Mouse (Mus musculus): ENCODE results near the gene Rhoh.
A peak's percentile ranks its signal among the peaks of the same experiment; 100 is the strongest.

The Rhoh gene

GRCm38 (mm10) chr5:65929162-65929561 lies 68.1 kb downstream of the Rhoh start:
- DNase-seq (ENCODE audit: low read depth, low spot score), result no peak

GRCm38 (mm10) chr5:65930171-65930570 lies 69.2 kb downstream of the Rhoh start:
- no peak for DNase-seq (ENCODE audit: low read depth, low spot score)

GRCm38 (mm10) chr5:65933258-65933657 lies 72.2 kb downstream of the Rhoh start:
- no peak for DNase-seq (ENCODE audit: low read depth, low spot score)

- DNase-seq (ENCODE audit: low read depth, low spot score), result no peak
These were observed 72.8 kb downstream of the Rhoh start for GRCm38 (mm10) chr5:65933764-65934163.

- no peak for DNase-seq (ENCODE audit: low read depth, low spot score)
These were observed 73.8 kb downstream of the Rhoh start, which contains the start of gene Chrna9 for GRCm38 (mm10) chr5:65934783-65935182. TSS of gene Chrna9 (plus strand) at chr5:65934921.

GRCm38 (mm10) chr5:65937011-65937726 lies 76.2 kb downstream of the Rhoh start:
- no peak for DNase-seq (ENCODE audit: low read depth, low spot score)

- peak; percentile 52 for DNase-seq (ENCODE audit: low read depth, low spot score)
These were observed 77.1 kb downstream of the Rhoh start for GRCm38 (mm10) chr5:65937998-65938715.

GRCm38 (mm10) chr5:65941145-65941544 lies 80.1 kb downstream of the Rhoh start:
- DNase-seq (ENCODE audit: low read depth, low spot score), result no peak

Data from retina, adult 2 months (tissue).